Mouse (Mus musculus) megakaryocyte progenitor cell, adult 5-6 weeks (primary cell): Measurements from ENCODE around the gene C4bp. TPM values are rescaled to one million over a fixed set of nuclear protein-coding genes. Genes with fewer than 3 reads are reported as not detected.

Source experiments
- total RNA-seq, 2 experiments: library from RNA; stranded (forward) in 1 of 2; stranded (reverse) in 1 of 2; fragments of 157-497, 149-512 nt in 1 of 2; fragments of 200-1000 nt in 1 of 2; gene quantifications; 2 replicates each; pipeline versions ENCODE4 v1.2.3 to v1.2.4; 2015 to 2017

Gene C4bp
- total RNA-seq, 2 experiments from 2014 or later, result not detected

Other genes with a start within 250 kb of the C4bp start
- not detected in 2 replicates for gene Cd55b, start 238.6 kb downstream of the C4bp start, total RNA-seq (2015)
- gene Cd55b, start 238.6 kb downstream of the C4bp start, total RNA-seq (2017), result not detected in 2 replicates
- 9.0 and 20.6 TPM in 2 replicates for gene Cd55, start 198.9 kb downstream of the C4bp start, total RNA-seq (2015)
- gene Cd55, start 198.9 kb downstream of the C4bp start, total RNA-seq (2017), result 3.9 and 5.6 TPM in 2 replicates
- gene Zp3r, start 32.0 kb downstream of the C4bp start, total RNA-seq (2015), result not detected in 2 replicates
- gene Zp3r, start 32.0 kb downstream of the C4bp start, total RNA-seq (2017), result not detected in 2 replicates
- not detected in 2 replicates for gene Gm29427, start 54.2 kb upstream of the C4bp start, total RNA-seq (2015)
- not detected in 2 replicates for gene Gm29427, start 54.2 kb upstream of the C4bp start, total RNA-seq (2017)
- gene Yod1, start 55.7 kb upstream of the C4bp start, total RNA-seq (2015), result 8.9 and 9.7 TPM in 2 replicates
- 6.4 and 6.5 TPM in 2 replicates for gene Yod1, start 55.7 kb upstream of the C4bp start, total RNA-seq (2017)
- gene Pfkfb2, start 67.6 kb upstream of the C4bp start, total RNA-seq (2015), result 2.9 and 6.9 TPM in 2 replicates
- gene Pfkfb2, start 67.6 kb upstream of the C4bp start, total RNA-seq (2017), result 15.7 and 17.1 TPM in 2 replicates
- 0.10 TPM in 1 of 2 replicates, not detected in the other for gene AA986860, start 70.3 kb upstream of the C4bp start, total RNA-seq (2015)
- gene AA986860, start 70.3 kb upstream of the C4bp start, total RNA-seq (2017), result 0.10 TPM in 1 of 2 replicates, not detected in the other
- not detected in 2 replicates for gene Fcamr, start 139.3 kb upstream of the C4bp start, total RNA-seq (2015)
- not detected in 2 replicates for gene Fcamr, start 139.3 kb upstream of the C4bp start, total RNA-seq (2017)
- not detected in 2 replicates for gene Pigr, start 165.1 kb upstream of the C4bp start, total RNA-seq (2015)
- not detected in 2 replicates for gene Pigr, start 165.1 kb upstream of the C4bp start, total RNA-seq (2017)
- not detected in 2 replicates for gene Fcmr, start 204.0 kb upstream of the C4bp start, total RNA-seq (2015)
- gene Fcmr, start 204.0 kb upstream of the C4bp start, total RNA-seq (2017), result not detected in 2 replicates
- not detected in 2 replicates for gene Il24, start 225.8 kb upstream of the C4bp start, total RNA-seq (2015)
- gene Il24, start 225.8 kb upstream of the C4bp start, total RNA-seq (2017), result not detected in 2 replicates
- not detected in 2 replicates for gene Il20, start 249.8 kb upstream of the C4bp start, total RNA-seq (2015)
- gene Il20, start 249.8 kb upstream of the C4bp start, total RNA-seq (2017), result not detected in 2 replicates